Mouse (Mus musculus): ENCODE measurements around the gene Tubg1. TPM values are rescaled to one million over a fixed set of nuclear protein-coding genes. Genes with fewer than 3 reads are reported as not detected.

The Tubg1 gene
- polyA plus RNA-seq, 1 experiment from 2014 or later, result 58.5 TPM

DNA sequence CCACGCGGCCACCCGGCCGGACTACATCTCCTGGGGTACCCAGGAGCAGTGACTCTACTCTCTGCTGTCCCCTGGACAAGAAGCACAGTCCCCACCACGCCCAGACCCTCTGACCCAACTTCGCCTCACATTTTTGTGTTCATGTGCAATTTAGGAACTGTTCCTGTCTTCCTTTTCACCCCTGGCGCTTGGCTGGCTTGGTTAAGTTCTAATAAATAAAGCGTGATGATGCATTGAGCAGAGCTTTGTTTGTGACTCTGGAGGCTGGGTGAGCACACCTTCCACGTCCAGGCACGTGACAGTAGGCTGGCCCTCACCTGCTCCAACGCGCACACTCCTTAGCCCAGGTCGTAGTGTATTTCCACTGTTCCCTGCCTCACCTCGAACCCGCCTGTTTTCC, 41.8 kb downstream of the Tubg1 start:
- 82% methylated on average over 15 of the region's 15 CpGs for WGBS
- ATAC-seq (ENCODE audit: insufficient read depth, low FRiP score, low read depth), result no peak
- Histone ChIP-seq H3K36me3 (peaks cover 37% of the 10 kb centered on the region), H3K27ac (no peak overlapping the region), H3K9me3 (no peaks in the 10 kb centered on the region), H3K4me2 (no peak overlapping the region), H3K27me3 (replicated peaks) (peaks cover 5% of the 10 kb centered on the region; the same call in 1 of the 2 replicates), H3K4me1 (peaks cover 24% of the 10 kb centered on the region; the same call in 1 of the 2 replicates), H3K4me3 (replicated peaks) (no peak overlapping the region), H3K9ac (no peak overlapping the region)

DNA sequence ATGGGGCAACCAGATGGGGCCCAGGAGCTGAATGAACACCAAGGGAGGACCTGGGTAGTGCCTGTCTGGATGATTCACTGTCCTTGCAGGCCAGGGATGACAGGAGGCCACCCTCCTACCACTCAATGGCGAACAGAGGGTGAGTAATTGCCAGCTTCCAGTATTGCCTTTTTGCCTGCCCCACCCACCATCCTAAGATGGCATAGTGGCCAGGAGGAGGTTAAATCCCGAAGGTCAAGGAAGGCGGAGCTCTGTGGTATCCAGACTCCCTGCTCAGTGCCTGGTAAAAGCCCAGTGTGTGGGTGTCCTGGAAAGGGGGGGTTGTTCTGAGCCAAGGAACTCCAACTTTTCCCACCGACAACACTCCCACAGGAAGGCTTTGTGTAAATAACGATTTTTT, 42.6 kb downstream of the Tubg1 start:
- Histone ChIP-seq H3K9me3 (no peaks in the 10 kb centered on the region), H3K27ac (no peak overlapping the region), H3K4me1 (peaks cover 24% of the 10 kb centered on the region; the same call in 1 of the 2 replicates), H3K27me3 (replicated peaks) (peaks cover 8% of the 10 kb centered on the region; the same call in 1 of the 2 replicates), H3K4me2 (no peak overlapping the region), H3K36me3 (peaks cover 44% of the 10 kb centered on the region), H3K4me3 (replicated peaks) (no peak overlapping the region), H3K9ac (no peak overlapping the region)
- 52% methylated on average over 5 of the region's 5 CpGs for whole genome bisulfite sequencing
- ATAC-seq (ENCODE audit: insufficient read depth, low FRiP score, low read depth), result no peak

DNA sequence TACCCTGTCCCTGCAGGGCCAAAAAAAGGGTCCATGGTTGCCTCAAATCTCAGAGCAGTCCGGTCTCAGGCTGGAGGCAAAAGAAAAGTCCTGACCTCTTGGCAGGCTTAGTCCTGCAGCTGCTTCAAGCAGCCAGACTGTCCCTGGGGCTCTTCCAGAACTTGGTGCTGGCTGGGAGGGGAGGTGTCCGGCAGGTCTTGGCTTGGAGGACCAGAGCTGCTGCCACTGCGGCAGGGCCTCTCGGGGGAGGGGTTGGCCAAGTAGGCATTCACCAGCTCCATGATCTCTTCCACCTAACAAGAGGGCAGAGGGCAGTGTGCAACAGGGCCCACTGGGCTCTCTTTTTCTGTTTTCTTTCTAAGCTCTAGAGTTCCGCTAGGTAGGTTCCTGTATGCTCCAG, 43.0 kb downstream of the Tubg1 start:
- Histone ChIP-seq H3K4me2 (no peak overlapping the region), H3K27ac (no peak overlapping the region; the same call in 1 of the 2 replicates), H3K27me3 (replicated peaks) (peaks cover 12% of the 10 kb centered on the region; the same call in 1 of the 2 replicates), H3K4me3 (replicated peaks) (no peak overlapping the region), H3K9me3 (no peaks in the 10 kb centered on the region), H3K36me3 (peaks cover 49% of the 10 kb centered on the region), H3K4me1 (peaks cover 24% of the 10 kb centered on the region; the same call in 1 of the 2 replicates), H3K9ac (no peak overlapping the region)
- no peak for ATAC-seq (ENCODE audit: insufficient read depth, low FRiP score, low read depth)
- WGBS, result 59% methylated on average over 5 of the region's 5 CpGs

DNA sequence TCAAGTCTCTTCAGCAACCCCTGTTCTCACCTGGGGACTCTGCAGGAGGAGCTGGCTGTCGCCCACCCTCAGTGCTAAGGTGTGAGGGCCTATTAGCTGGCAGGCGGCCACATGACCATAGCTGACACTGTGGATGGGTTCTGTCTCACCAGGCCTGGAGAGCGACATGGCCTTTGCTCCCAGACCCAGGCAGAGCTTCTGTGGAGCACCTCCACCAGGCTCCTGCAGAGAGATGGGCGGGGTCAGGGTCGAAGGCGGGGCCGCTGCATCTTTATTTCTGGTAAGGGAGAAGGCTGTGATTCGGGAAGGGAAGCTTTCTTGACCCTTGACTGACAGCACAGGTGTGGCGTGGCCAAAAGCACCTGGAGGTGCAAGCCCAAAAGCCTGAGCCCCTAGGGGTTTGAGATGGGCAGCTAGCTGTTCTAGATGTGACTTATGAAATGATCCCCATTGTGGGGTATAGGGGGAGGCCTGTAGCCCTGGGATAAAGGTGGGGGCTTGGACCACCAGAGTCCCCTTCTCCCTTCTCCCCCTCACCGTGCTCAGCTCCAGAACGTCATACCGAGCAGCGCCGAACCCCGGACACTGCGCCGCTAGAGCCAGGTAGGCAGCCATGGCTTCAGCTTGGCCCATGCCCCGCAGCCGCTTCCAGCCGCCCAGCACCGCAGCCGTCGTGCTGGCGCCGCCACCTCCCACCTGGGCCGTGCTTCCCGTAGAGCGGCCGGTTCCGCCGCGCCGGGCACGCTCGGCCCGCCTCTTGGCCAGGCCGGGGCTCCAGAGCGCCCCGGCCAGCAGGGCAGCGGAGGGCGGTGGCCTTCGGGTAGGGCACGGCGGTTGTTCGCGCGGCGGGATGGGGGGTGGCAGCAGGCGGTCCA, 44.0 kb downstream of the Tubg1 start:
- peaks cover 53% of the 10 kb centered on the region for H3K36me3 ChIP-seq
- H3K4me3 ChIP-seq (replicated peaks), result peak overlapping the region; percentile 27
- H3K4me1 ChIP-seq, result peaks cover 30% of the 10 kb centered on the region; the same call in 1 of the 2 replicates
- peaks cover 12% of the 10 kb centered on the region; the same call in 1 of the 2 replicates for H3K27me3 ChIP-seq (replicated peaks)
- no peak overlapping the region for H3K9ac ChIP-seq
- no peak for ATAC-seq (ENCODE audit: insufficient read depth, low FRiP score, low read depth)
- WGBS, result 40% methylated on average over 49 of the region's 49 CpGs
- peak overlapping the region; percentile 41 for H3K4me2 ChIP-seq
- peak overlapping the region; percentile 11; the same call in 1 of the 2 replicates for H3K27ac ChIP-seq
- no peaks in the 10 kb centered on the region for H3K9me3 ChIP-seq

DNA sequence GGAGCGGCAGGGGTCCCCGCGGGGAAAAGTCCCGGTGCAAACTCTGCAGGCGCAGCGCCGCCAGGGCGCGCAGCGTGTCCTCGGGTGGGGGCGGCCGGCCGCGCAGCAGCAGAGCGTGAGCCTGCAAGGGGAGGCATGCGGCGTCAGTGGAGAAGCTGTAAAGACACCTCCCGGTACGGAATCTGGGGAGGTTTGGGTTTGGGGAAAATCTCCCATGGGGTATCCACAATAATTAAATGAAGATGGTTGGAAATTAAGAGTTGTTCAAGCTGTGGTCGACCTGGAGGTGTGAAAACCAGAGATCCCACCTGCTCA, 44.6 kb downstream of the Tubg1 start:
- H3K4me3 ChIP-seq (replicated peaks), result peak overlapping the region; percentile 27
- no peak overlapping the region for H3K27ac ChIP-seq

DNA sequence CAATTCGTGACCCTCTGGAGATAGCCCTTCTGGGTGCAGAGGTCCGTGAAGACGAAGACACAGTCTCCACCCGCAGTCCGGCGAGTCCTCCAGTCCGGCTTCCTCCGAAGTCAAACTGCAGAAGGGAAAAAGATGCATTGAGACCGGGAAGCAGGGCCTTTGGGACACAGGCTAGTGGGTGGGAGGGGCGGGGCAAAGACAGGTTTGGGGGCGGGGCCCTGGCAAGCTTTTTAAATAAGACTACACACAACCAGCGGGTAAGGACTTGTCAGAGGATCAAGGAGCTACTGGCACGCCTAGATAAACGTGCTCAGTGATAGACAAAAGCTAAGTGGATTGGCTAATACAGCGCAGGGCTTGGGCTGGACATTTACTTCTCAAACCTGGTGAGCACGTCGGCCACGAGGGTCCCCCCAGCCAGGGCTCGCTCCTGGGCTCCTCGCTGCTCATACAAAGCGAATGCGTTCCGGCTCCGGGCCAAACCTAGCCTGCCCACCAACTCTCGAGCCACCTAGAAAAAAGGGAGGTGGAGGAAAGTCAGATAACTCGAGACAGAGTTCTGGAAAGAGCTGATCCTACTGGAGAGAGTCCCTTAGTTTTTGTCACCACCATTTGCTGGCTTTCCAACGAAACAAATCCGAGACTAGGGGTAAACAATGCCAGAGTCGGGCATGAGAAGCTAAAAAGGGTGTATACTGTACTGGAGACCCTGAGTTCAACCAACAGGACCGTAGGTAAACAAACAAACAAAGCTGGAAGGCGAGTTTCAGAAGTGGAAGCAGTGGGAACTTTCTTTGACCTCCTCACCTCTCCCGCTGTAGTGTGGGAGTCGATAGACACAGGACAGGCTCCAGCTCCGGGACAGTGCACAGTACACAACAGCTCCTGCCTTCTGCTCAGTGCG, 45.2 kb downstream of the Tubg1 start:
- 45% methylated on average over 35 of the region's 35 CpGs for WGBS
- peaks cover 53% of the 10 kb centered on the region for H3K36me3 ChIP-seq

More for the DNA sequence above, 44.6 kb downstream of the Tubg1 start:
- Histone ChIP-seq H3K4me2 (peak overlapping the region; percentile 41), H3K4me1 (peaks cover 36% of the 10 kb centered on the region), H3K36me3 (peaks cover 53% of the 10 kb centered on the region), H3K27me3 (replicated peaks) (peaks cover 12% of the 10 kb centered on the region; the same call in 1 of the 2 replicates), H3K9me3 (no peaks in the 10 kb centered on the region), H3K9ac (no peak overlapping the region)
- ATAC-seq (ENCODE audit: insufficient read depth, low FRiP score, low read depth), result no peak
- 41% methylated on average over 21 of the region's 21 CpGs for WGBS

DNA sequence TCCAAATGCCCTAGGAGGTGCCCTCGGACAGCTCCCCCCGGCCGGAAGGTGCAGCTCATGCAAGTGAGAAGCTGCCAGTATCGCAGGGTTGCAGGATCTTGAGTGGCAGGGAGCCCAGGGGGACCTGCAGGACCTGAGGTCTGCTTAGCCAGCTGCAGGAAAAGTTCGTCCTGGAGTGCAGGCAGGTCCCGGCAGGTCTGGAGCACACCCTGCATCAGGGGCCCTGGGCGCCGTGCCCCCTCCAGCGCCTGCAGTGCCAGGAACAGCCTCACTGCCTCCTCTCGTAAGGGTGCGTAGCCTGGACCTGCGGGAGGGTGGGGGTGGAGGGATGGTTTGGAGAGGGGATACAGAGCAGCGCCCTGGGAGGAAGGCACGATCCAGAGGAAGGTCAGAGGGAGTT, 46.6 kb downstream of the Tubg1 start:
- Histone ChIP-seq H3K9me3 (no peaks in the 10 kb centered on the region), H3K4me1 (peaks cover 37% of the 10 kb centered on the region), H3K4me2 (no peak overlapping the region), H3K9ac (no peak overlapping the region), H3K36me3 (peaks cover 51% of the 10 kb centered on the region), H3K27ac (peak overlapping the region; percentile 68; the same call in 1 of the 2 replicates), H3K27me3 (replicated peaks) (peaks cover 12% of the 10 kb centered on the region; the same call in 1 of the 2 replicates), H3K4me3 (replicated peaks) (0 out of 2 replicates have a peak overlapping the region, but pooled peaks have one; percentile 2)
- ATAC-seq (ENCODE audit: insufficient read depth, low FRiP score, low read depth), result no peak
- WGBS, result 73% methylated on average over 14 of the region's 14 CpGs

More for the DNA sequence above, 45.2 kb downstream of the Tubg1 start:
- peak overlapping the region; percentile 41; the same call in 1 of the 2 replicates for H3K4me2 ChIP-seq
- no peaks in the 10 kb centered on the region for H3K9me3 ChIP-seq
- ATAC-seq (ENCODE audit: insufficient read depth, low FRiP score, low read depth), result peak; percentile 11; the same call in 1 of the 2 replicates
- H3K4me3 ChIP-seq (replicated peaks), result peak overlapping the region; percentile 27
- H3K4me1 ChIP-seq, result peaks cover 37% of the 10 kb centered on the region
- peaks cover 12% of the 10 kb centered on the region; the same call in 1 of the 2 replicates for H3K27me3 ChIP-seq (replicated peaks)
- H3K27ac ChIP-seq, result peak overlapping the region; percentile 61; the same call in 1 of the 2 replicates
- no peak overlapping the region for H3K9ac ChIP-seq

DNA sequence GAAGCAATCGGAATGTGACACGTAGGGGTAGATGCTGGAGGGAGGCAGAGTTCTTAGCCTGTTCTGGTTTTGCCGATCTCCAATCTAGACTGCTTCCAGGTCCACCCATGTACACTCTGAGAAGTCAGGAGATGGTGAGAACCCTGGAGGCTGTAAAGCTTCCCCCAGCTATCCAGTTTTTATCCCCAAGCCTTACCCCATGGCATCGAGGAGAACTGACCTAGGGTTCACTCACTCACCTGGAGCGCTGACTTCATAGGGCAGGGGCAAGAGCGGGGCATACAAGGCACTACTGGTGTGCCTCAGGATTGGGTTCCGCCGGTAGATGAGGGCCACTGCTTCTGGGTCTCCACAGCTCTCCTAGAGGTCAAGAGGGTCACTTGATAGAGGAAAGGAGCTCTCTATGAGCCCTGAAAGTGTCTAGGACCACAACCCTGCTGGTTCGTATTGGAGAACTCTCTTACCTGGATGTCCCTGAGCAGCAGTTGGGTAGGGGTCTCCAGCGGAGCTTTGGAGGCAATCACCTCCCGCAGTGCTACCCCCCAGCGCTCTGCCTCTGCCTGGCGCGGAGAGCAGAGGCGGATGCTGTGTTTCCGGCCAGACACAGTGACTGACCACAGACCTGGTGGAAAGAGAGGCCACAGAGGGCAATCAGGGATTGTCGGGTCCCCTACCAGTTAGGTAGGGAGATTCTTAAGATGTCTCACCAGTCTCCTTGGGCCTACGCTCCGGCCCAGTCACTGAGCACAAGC, 47.6 kb downstream of the Tubg1 start:
- no peaks in the 10 kb centered on the region for H3K9me3 ChIP-seq
- H3K36me3 ChIP-seq, result peaks cover 43% of the 10 kb centered on the region
- no peak overlapping the region for H3K4me3 ChIP-seq (replicated peaks)
- ATAC-seq (ENCODE audit: insufficient read depth, low FRiP score, low read depth), result no peak
- H3K27me3 ChIP-seq (replicated peaks), result peaks cover 12% of the 10 kb centered on the region; the same call in 1 of the 2 replicates
- no peak overlapping the region for H3K9ac ChIP-seq
- no peak overlapping the region for H3K4me2 ChIP-seq
- H3K4me1 ChIP-seq, result peaks cover 40% of the 10 kb centered on the region
- WGBS, result 73% methylated on average over 19 of the region's 19 CpGs
- H3K27ac ChIP-seq, result no peak overlapping the region

DNA sequence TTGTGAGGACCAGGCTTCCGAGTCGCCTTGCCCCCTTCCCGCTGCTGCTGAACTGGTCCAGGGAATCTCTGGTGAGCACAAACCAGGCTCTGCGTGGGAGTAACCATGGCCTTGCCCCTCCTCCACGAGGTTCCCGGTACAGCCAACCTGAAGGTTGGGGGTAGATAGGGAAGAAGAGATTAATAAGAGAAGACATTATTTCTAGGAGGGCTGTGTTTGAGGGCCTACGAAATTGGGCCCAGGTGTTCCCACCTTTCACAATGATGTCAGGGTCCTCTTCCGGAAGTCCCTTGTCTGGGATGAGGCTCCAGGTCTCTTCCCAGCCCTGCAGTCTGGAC, 48.2 kb downstream of the Tubg1 start:
- Histone ChIP-seq H3K9ac (no peak overlapping the region), H3K27me3 (replicated peaks) (peaks cover 12% of the 10 kb centered on the region; the same call in 1 of the 2 replicates), H3K9me3 (no peaks in the 10 kb centered on the region), H3K4me1 (peaks cover 38% of the 10 kb centered on the region), H3K27ac (no peak overlapping the region), H3K36me3 (peaks cover 39% of the 10 kb centered on the region), H3K4me3 (replicated peaks) (0 out of 2 replicates have a peak overlapping the region, but pooled peaks have one; percentile 66), H3K4me2 (peak overlapping the region; percentile 85; the same call in 1 of the 2 replicates)
- no peak for ATAC-seq (ENCODE audit: insufficient read depth, low FRiP score, low read depth)
- WGBS, result 73% methylated on average over 8 of the region's 8 CpGs

DNA sequence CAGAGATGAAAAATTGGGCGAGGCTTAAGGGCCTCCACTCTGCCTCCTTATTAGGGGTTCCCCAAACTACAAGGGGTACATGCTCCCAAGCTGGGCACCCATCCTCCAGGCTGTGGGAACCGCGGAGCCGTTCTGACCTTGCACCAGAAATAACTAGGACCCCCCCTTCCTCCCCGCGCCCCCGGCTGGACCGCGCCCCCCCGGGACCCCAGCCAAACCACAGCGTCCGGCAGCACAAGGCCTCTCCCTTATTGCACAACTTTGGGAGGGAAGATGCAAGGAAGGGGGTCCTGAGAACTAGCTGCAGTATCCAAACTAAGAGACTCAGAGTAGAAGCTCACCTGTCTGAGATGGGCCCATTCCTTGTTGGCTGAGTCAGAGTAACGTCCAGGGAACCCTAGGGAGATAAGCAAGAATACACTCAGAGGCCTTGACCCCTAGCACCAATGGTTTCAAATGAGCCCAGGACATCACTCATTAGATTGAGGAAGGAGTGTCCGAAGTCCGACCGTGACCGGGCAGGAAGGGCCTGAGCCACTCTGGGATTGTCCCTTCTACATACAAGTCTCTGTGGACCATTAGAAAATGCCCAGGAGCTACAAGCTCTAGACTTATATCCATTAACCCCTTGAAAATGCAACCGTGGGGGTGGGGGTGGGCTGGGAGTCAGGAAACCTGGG, 48.7 kb downstream of the Tubg1 start:
- H3K36me3 ChIP-seq, result peaks cover 34% of the 10 kb centered on the region
- no peaks in the 10 kb centered on the region for H3K9me3 ChIP-seq
- no peak for ATAC-seq (ENCODE audit: insufficient read depth, low FRiP score, low read depth)
- H3K4me2 ChIP-seq, result peak overlapping the region; percentile 85
- no peak overlapping the region for H3K9ac ChIP-seq
- 63% methylated on average over 18 of the region's 18 CpGs for WGBS
- peak overlapping the region; percentile 66; the same call in 1 of the 2 replicates for H3K4me3 ChIP-seq (replicated peaks)
- H3K27ac ChIP-seq, result no peak overlapping the region
- peaks cover 38% of the 10 kb centered on the region for H3K4me1 ChIP-seq
- peaks cover 12% of the 10 kb centered on the region; the same call in 1 of the 2 replicates for H3K27me3 ChIP-seq (replicated peaks)
